Mouse (Mus musculus): ENCODE data around the gene Fdxacb1. TPM values are rescaled to one million over a fixed set of nuclear protein-coding genes. Genes with fewer than 3 reads are reported as not detected.

The Fdxacb1 gene
- polyA plus RNA-seq, 1 experiment = 7.3 TPM

GRCm38 (mm10) chr9:50795266-50795665 is 27.2 kb downstream of the Fdxacb1 start:
- Histone ChIP-seq H3K4me3 (replicated peaks; ENCODE audit: insufficient read depth, low read depth, low read length) (no peak overlapping the region), H3K4me1 (ENCODE audit: control insufficient read depth, insufficient read depth, low read length) (no peaks in the 10 kb centered on the region), H3K27me3 (ENCODE audit: control insufficient read depth, insufficient read depth, low read length) (no peaks in the 10 kb centered on the region), H3K27ac (ENCODE audit: insufficient read depth, low read length) (no peak overlapping the region)
- TF ChIP-seq CTCF (IDR thresholded peaks at IDR 0.05; ENCODE audit: borderline replicate concordance, insufficient read depth, low read depth, low read length) (no peak), POLR2A (IDR thresholded peaks at IDR 0.05; ENCODE audit: borderline replicate concordance, insufficient read depth, low read length) (no peak)
- WGBS = 55% methylated on average over 3 of the region's 3 CpGs
- no peak for DNase-seq

DNA sequence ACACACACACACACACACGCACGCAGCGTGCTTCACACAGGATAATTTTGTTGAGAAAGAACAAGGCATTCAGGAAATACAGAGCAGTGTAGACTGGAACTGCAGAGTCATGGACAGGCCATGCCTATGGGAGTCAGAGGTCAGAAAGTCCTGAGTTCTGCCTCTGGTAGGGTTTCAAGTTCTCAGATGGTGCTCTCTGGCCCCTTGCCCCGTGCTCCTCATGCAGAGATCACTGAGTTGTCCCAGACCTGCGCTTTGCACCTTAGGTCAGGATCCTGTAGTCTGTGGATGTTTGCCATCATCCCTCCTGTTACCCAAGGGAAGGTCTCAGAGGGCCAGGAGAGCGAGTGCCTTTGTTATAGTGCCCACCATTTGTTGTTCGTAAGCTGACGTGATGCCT is 28.7 kb downstream of the Fdxacb1 start:
- 78% methylated on average over 8 of the region's 8 CpGs for WGBS
- Histone ChIP-seq H3K4me1 (ENCODE audit: control insufficient read depth, insufficient read depth, low read length) (no peaks in the 10 kb centered on the region), H3K27me3 (ENCODE audit: control insufficient read depth, insufficient read depth, low read length) (no peaks in the 10 kb centered on the region), H3K27ac (ENCODE audit: insufficient read depth, low read length) (no peak overlapping the region), H3K4me3 (replicated peaks; ENCODE audit: insufficient read depth, low read depth, low read length) (no peak overlapping the region)
- TF ChIP-seq CTCF (IDR thresholded peaks at IDR 0.05; ENCODE audit: borderline replicate concordance, insufficient read depth, low read depth, low read length) = no peak
- no peak for TF ChIP-seq POLR2A (IDR thresholded peaks at IDR 0.05; ENCODE audit: borderline replicate concordance, insufficient read depth, low read length)
- no peak for DNase-seq

- 89% methylated on average over 7 of the region's 7 CpGs for WGBS
- Histone ChIP-seq H3K27me3 (ENCODE audit: control insufficient read depth, insufficient read depth, low read length) (no peaks in the 10 kb centered on the region), H3K4me1 (ENCODE audit: control insufficient read depth, insufficient read depth, low read length) (no peaks in the 10 kb centered on the region), H3K27ac (ENCODE audit: insufficient read depth, low read length) (no peak overlapping the region), H3K4me3 (replicated peaks; ENCODE audit: insufficient read depth, low read depth, low read length) (no peak overlapping the region)
- DNase-seq = no peak
- TF ChIP-seq CTCF (IDR thresholded peaks at IDR 0.05; ENCODE audit: borderline replicate concordance, insufficient read depth, low read depth, low read length) = no peak
- no peak for TF ChIP-seq POLR2A (IDR thresholded peaks at IDR 0.05; ENCODE audit: borderline replicate concordance, insufficient read depth, low read length)
Observed at GRCm38 (mm10) chr9:50797641-50798040, 29.6 kb downstream of the Fdxacb1 start.

DNA sequence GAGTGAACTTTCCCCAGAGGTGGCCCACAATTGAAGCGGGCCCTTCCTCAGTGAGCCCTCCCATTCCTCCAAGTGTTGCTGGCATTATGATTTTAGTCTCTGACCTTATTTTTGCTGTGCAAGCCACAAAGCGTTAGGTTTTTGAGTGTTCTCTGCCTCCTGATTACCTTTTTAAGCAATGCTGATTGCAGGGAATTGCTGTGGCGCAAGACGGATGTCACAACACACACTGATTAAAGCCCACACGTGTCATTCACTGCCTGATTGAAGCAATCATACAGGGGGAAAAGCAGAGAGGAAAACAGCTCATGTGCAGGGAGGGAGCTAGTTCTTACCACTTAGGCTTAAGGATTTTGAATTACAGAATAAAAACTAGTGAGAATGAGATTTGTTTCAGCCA is 30.3 kb downstream of the Fdxacb1 start:
- Histone ChIP-seq H3K4me3 (replicated peaks; ENCODE audit: insufficient read depth, low read depth, low read length) (no peak overlapping the region), H3K27ac (ENCODE audit: insufficient read depth, low read length) (no peak overlapping the region), H3K4me1 (ENCODE audit: control insufficient read depth, insufficient read depth, low read length) (no peaks in the 10 kb centered on the region), H3K27me3 (ENCODE audit: control insufficient read depth, insufficient read depth, low read length) (no peaks in the 10 kb centered on the region)
- 92% methylated on average over 5 of the region's 5 CpGs for WGBS
- no peak for DNase-seq
- TF ChIP-seq POLR2A (IDR thresholded peaks at IDR 0.05; ENCODE audit: borderline replicate concordance, insufficient read depth, low read length) (no peak), CTCF (IDR thresholded peaks at IDR 0.05; ENCODE audit: borderline replicate concordance, insufficient read depth, low read depth, low read length) (no peak)

DNA sequence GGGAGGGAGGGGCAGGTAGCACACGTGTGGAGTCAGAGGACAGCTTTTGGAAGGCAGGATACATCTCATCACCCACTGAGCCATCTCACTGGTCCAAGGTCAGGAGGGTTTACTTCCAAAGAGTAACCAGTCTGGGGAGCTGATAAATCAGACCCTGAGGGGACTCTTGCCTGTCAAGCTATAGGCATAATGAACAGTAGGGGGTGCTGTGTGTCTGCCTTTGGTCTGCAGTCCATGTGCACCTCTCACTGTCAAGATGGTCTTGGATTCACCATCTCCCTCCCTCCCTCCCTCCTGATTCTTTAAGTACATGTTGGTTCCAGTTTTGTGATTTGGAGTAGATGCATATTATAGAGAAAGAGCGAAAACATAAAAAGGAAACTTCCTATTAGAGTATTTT is 32.9 kb downstream of the Fdxacb1 start:
- H3K4me3 ChIP-seq (replicated peaks; ENCODE audit: insufficient read depth, low read depth, low read length) = no peak overlapping the region
- WGBS = 67% methylated on average over 2 of the region's 2 CpGs
- TF ChIP-seq POLR2A (IDR thresholded peaks at IDR 0.05; ENCODE audit: borderline replicate concordance, insufficient read depth, low read length) (no peak), CTCF (IDR thresholded peaks at IDR 0.05; ENCODE audit: borderline replicate concordance, insufficient read depth, low read depth, low read length) (peak; percentile 77)
- no peaks in the 10 kb centered on the region for H3K27me3 ChIP-seq (ENCODE audit: control insufficient read depth, insufficient read depth, low read length)
- DNase-seq = peak; percentile 25 to 28
- H3K27ac ChIP-seq (ENCODE audit: insufficient read depth, low read length) = no peak overlapping the region
- H3K4me1 ChIP-seq (ENCODE audit: control insufficient read depth, insufficient read depth, low read length) = no peaks in the 10 kb centered on the region

DNA sequence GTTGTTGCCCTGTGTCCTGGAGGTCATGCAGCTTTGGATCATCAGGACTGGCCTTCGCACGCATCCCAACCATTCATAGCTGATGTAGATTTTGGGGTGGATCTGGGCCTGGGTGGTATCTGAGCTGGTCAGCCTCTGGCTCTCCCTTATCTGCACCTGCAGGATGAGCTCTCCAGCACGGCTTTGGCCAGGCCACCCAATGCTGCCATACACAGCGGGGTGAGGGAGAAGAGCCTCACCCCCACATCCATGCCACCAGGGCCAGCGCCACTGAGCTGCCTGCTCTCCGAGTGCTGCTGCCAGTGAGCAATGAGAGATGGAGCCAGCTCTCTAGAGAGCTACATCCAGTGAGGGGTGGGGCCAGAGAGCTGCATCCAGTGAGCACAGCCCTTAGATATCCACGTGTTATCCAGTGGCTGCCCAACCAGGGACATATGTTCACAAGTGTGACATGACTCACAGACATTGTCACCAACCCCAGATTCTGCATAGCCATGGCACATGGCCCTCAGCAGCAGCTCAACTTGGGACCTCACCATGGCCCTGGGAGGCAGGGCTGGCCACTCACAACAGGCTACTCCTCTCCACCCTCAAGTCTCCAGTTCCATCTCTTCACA is 35.1 kb downstream of the Fdxacb1 start:
- no peak for TF ChIP-seq CTCF (IDR thresholded peaks at IDR 0.05; ENCODE audit: borderline replicate concordance, insufficient read depth, low read depth, low read length)
- TF ChIP-seq POLR2A (IDR thresholded peaks at IDR 0.05; ENCODE audit: borderline replicate concordance, insufficient read depth, low read length) = no peak
- no peak for DNase-seq
- Histone ChIP-seq H3K4me1 (ENCODE audit: control insufficient read depth, insufficient read depth, low read length) (no peaks in the 10 kb centered on the region), H3K27me3 (ENCODE audit: control insufficient read depth, insufficient read depth, low read length) (no peaks in the 10 kb centered on the region), H3K27ac (ENCODE audit: insufficient read depth, low read length) (no peak overlapping the region), H3K4me3 (replicated peaks; ENCODE audit: insufficient read depth, low read depth, low read length) (no peak overlapping the region)
- WGBS = 75% methylated on average over 7 of the region's 7 CpGs

- no peak overlapping the region for H3K27ac ChIP-seq (ENCODE audit: insufficient read depth, low read length)
- no peak for TF ChIP-seq CTCF (IDR thresholded peaks at IDR 0.05; ENCODE audit: borderline replicate concordance, insufficient read depth, low read depth, low read length)
- no peak for TF ChIP-seq POLR2A (IDR thresholded peaks at IDR 0.05; ENCODE audit: borderline replicate concordance, insufficient read depth, low read length)
- no peak for DNase-seq
- H3K4me3 ChIP-seq (replicated peaks; ENCODE audit: insufficient read depth, low read depth, low read length) = no peak overlapping the region
- WGBS = 78% methylated on average over 6 of the region's 6 CpGs
- no peaks in the 10 kb centered on the region for H3K4me1 ChIP-seq (ENCODE audit: control insufficient read depth, insufficient read depth, low read length)
- no peaks in the 10 kb centered on the region for H3K27me3 ChIP-seq (ENCODE audit: control insufficient read depth, insufficient read depth, low read length)
Observed at GRCm38 (mm10) chr9:50808471-50808870, 40.4 kb downstream of the Fdxacb1 start.

DNA sequence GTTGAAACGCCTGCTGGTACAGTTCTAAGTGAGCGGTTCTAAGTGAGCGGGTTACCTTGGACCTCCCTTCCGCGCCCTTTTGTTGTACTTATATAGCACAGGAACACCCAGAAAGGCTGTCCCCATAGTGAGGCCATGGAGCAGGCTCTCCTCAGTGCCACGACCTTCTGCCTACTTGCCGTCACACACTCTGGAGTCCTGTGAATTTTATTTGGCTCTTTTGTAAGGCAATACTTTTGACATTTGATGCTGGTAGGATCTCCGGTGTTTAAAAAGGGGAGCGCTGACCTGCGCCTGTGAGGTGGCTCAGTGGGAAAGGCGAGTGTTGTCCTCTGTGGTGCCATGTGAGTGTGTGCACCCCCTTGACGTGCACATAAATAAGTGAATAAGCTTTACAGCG is 41.1 kb downstream of the Fdxacb1 start:
- no peak for TF ChIP-seq CTCF (IDR thresholded peaks at IDR 0.05; ENCODE audit: borderline replicate concordance, insufficient read depth, low read depth, low read length)
- TF ChIP-seq POLR2A (IDR thresholded peaks at IDR 0.05; ENCODE audit: borderline replicate concordance, insufficient read depth, low read length) = no peak
- 95% methylated on average over 13 of the region's 13 CpGs for WGBS
- Histone ChIP-seq H3K4me1 (ENCODE audit: control insufficient read depth, insufficient read depth, low read length) (no peaks in the 10 kb centered on the region), H3K27ac (ENCODE audit: insufficient read depth, low read length) (no peak overlapping the region), H3K27me3 (ENCODE audit: control insufficient read depth, insufficient read depth, low read length) (no peaks in the 10 kb centered on the region), H3K4me3 (replicated peaks; ENCODE audit: insufficient read depth, low read depth, low read length) (no peak overlapping the region)
- DNase-seq = no peak

Data from cerebellum, adult 2 months (tissue).